Mouse (Mus musculus) MEL (cell line): ENCODE measurements around the gene Mrps18a. TPM values are rescaled to one million over a fixed set of nuclear protein-coding genes. Genes with fewer than 3 reads are reported as not detected.

Experiments used
- DNase-seq: peaks from one replicate; pipeline ENCODE4 v3.0.0; 2011; ENCODE audit warnings: low read depth, low spot score
- H3K27ac ChIP-seq: 2 replicates; pipeline ENCODE4 v1.5.1; 2012; ENCODE audit warnings: low read depth, mild to moderate bottlenecking, control low read depth, low read length, moderate library complexity; ENCODE audit not compliant: control insufficient read depth
- H3K27me3 ChIP-seq, 2 experiments: fragments of 150-350 bp in 1 of 2; sonication (generic) in 1 of 2; 2 replicates each; pipeline ENCODE4 v1.6.1; 2012; ENCODE audit warnings: low read length in 2 of 2, mild to moderate bottlenecking in 2 of 2, improper control_type of control experiment in 1 of 2, moderate library complexity in 1 of 2; ENCODE audit not compliant: insufficient read depth in 2 of 2, control insufficient read depth in 1 of 2
- H3K36me3 ChIP-seq, 2 experiments: 2 replicates each; pipeline ENCODE4 v1.6.1; 2012 to 2014; ENCODE audit warnings: low read length in 2 of 2, improper control_type of control experiment in 1 of 2, inconsistent platforms in 1 of 2, mild to moderate bottlenecking in 1 of 2; ENCODE audit not compliant: insufficient read depth in 2 of 2, control insufficient read depth in 1 of 2
- H3K4me1 ChIP-seq, 2 experiments: fragments of 150-350 bp in 1 of 2; sonication (generic) in 1 of 2; 2 replicates each; pipeline ENCODE4 v1.6.1; 2012; ENCODE audit warnings: low read length in 2 of 2, improper control_type of control experiment in 1 of 2, mild to moderate bottlenecking in 1 of 2; ENCODE audit not compliant: insufficient read depth in 2 of 2, control insufficient read depth in 1 of 2
- H3K4me3 ChIP-seq, 2 experiments: fragments of 150-350 bp in 1 of 2; sonication (generic) in 1 of 2; 2 replicates each; pipeline ENCODE4 v1.5.1; 2012; ENCODE audit warnings: low read depth in 2 of 2, low read length in 2 of 2, mild to moderate bottlenecking in 2 of 2, moderate library complexity in 2 of 2, control low read depth in 1 of 2, improper control_type of control experiment in 1 of 2; ENCODE audit not compliant: control insufficient read depth in 1 of 2, insufficient read depth in 1 of 2
- H3K79me2 ChIP-seq: 2 replicates; pipeline ENCODE4 v1.6.1; 2012; ENCODE audit warnings: mild to moderate bottlenecking, low read length, moderate library complexity; ENCODE audit not compliant: control insufficient read depth, poor library complexity, insufficient read depth
- H3K9ac ChIP-seq: 2 replicates; pipeline ENCODE4 v1.6.1; 2012; ENCODE audit warnings: low read depth, mild to moderate bottlenecking, control low read depth, low read length, moderate library complexity; ENCODE audit not compliant: control insufficient read depth, poor library complexity, severe bottlenecking
- H3K9me3 ChIP-seq: fragments of 150-350 bp; sonication (generic); replicated peaks from 2 replicates; pipeline ENCODE4 v1.6.1; 2012; ENCODE audit warnings: mild to moderate bottlenecking, low read length, improper control_type of control experiment, moderate library complexity; ENCODE audit not compliant: insufficient read depth
- BHLHE40 ChIP-seq: IDR thresholded peaks from 2 replicates; pipeline ENCODE4 v1.6.1; 2012; ENCODE audit warnings: low read depth, mild to moderate bottlenecking, inconsistent platforms, low read length, improper control_type of control experiment, borderline replicate concordance
- CHD1 ChIP-seq: IDR thresholded peaks from 2 replicates; pipeline ENCODE4 v1.6.1; 2012; ENCODE audit warnings: low read depth, mild to moderate bottlenecking, inconsistent platforms, low read length, improper control_type of control experiment
- ELF1 ChIP-seq: IDR thresholded peaks from 2 replicates; pipeline ENCODE4 v1.6.1; 2014; ENCODE audit warnings: low read depth, mild to moderate bottlenecking, inconsistent platforms, low read length, improper control_type of control experiment, moderate library complexity
- ETS1 ChIP-seq: IDR thresholded peaks from 2 replicates; pipeline ENCODE4 v1.6.1; 2012; ENCODE audit warnings: low read depth, mild to moderate bottlenecking, inconsistent platforms, low read length, improper control_type of control experiment, moderate library complexity
- GABPA ChIP-seq: IDR thresholded peaks from 2 replicates; pipeline ENCODE4 v1.6.1; 2012; ENCODE audit warnings: low read depth, mild to moderate bottlenecking, inconsistent platforms, low read length, improper control_type of control experiment, moderate library complexity
- HCFC1 ChIP-seq: IDR thresholded peaks from 2 replicates; pipeline ENCODE4 v1.6.1; 2012; ENCODE audit warnings: low read depth, mild to moderate bottlenecking, inconsistent platforms, low read length, improper control_type of control experiment, moderate library complexity
- MAX ChIP-seq: IDR thresholded peaks from 2 replicates; pipeline ENCODE4 v1.6.1; 2011; ENCODE audit warnings: low read length, improper control_type of control experiment
- POLR2A ChIP-seq, 2 experiments: IDR thresholded peaks; 2 replicates each; pipeline ENCODE4 v1.6.1; 2011 to 2012; ENCODE audit warnings: low read length in 2 of 2, mild to moderate bottlenecking in 2 of 2, control low read depth in 1 of 2, improper control_type of control experiment in 1 of 2, low read depth in 1 of 2, moderate library complexity in 1 of 2; ENCODE audit not compliant: control insufficient read depth in 1 of 2, insufficient read depth in 1 of 2, poor library complexity in 1 of 2
- POLR2AphosphoS2 ChIP-seq: IDR thresholded peaks from 2 replicates; pipeline ENCODE4 v1.6.1; 2011; ENCODE audit warnings: low read length, improper control_type of control experiment
- SMC3 ChIP-seq: IDR thresholded peaks from 2 replicates; pipeline ENCODE4 v1.6.1; 2011; ENCODE audit warnings: low read depth, low read length, improper control_type of control experiment
- TAL1 ChIP-seq: IDR thresholded peaks from 2 replicates; pipeline ENCODE4 v1.6.1; 2012; ENCODE audit warnings: mild to moderate bottlenecking, inconsistent platforms, low read length, moderate library complexity, mixed read lengths
- TBP ChIP-seq: IDR thresholded peaks from 2 replicates; pipeline ENCODE4 v1.8.0; 2011; ENCODE audit warnings: low read depth, low read length, improper control_type of control experiment
- TCF12 ChIP-seq: IDR thresholded peaks from 2 replicates; pipeline ENCODE4 v1.6.1; 2014; ENCODE audit warnings: low read depth, mild to moderate bottlenecking, inconsistent platforms, low read length, improper control_type of control experiment, moderate library complexity
- UBTF ChIP-seq: IDR thresholded peaks from 2 replicates; pipeline ENCODE4 v1.6.1; 2012; ENCODE audit warnings: low read depth, mild to moderate bottlenecking, inconsistent platforms, low read length, improper control_type of control experiment, moderate library complexity, borderline replicate concordance; ENCODE audit not compliant: insufficient read depth
- USF2 ChIP-seq, 2 experiments: IDR thresholded peaks; 2 replicates each; pipeline ENCODE4 v1.6.1; 2011 to 2012; ENCODE audit warnings: improper control_type of control experiment in 2 of 2, low read length in 2 of 2, borderline replicate concordance in 1 of 2, inconsistent platforms in 1 of 2, low read depth in 1 of 2, mild to moderate bottlenecking in 1 of 2; ENCODE audit not compliant: insufficient read depth in 1 of 2
- ZKSCAN1 ChIP-seq: IDR thresholded peaks from 2 replicates; pipeline ENCODE4 v1.6.1; 2012; ENCODE audit warnings: low read depth, mild to moderate bottlenecking, inconsistent platforms, low read length, improper control_type of control experiment, moderate library complexity
- polyA plus RNA-seq, 2 experiments: library from polyadenylated mRNA; stranded (reverse) in 1 of 2; unstranded in 1 of 2; fragments of >175 nt in 1 of 2; fragments of >200 nt in 1 of 2; gene quantifications; 2 replicates each; pipeline versions ENCODE4 v1.2.1 to v1.2.4; 2012; ENCODE audit warnings: low replicate concordance in 2 of 2, low read depth in 1 of 2; ENCODE audit not compliant: insufficient read length in 2 of 2, insufficient read depth in 1 of 2, missing spikeins in 1 of 2
- total RNA-seq: library from RNA; depleted of rRNA; stranded (reverse); fragments of 300-350 nt; gene quantifications from 2 replicates; pipeline ENCODE4 v1.2.3, GENCODE M21; 2012

Gene Mrps18a
- total and polyA plus RNA-seq, 3 experiments, result 159 to 181 TPM; not detected in 1

GRCm38 (mm10) chr17:46127814-46128493, 17.2 kb downstream of the Mrps18a start:
- TF ChIP-seq ELF1, result no peak
- no peak for TF ChIP-seq BHLHE40
- TF ChIP-seq UBTF, result no peak
- TF ChIP-seq TBP, result no peak
- no peak for TF ChIP-seq TCF12
- TF ChIP-seq POLR2A (IDR thresholded peaks at IDR 0.05; ENCODE audit: control insufficient read depth in 1 of 2, insufficient read depth in 1 of 2, low read depth in 1 of 2, low read length in 2 of 2, poor library complexity in 1 of 2), result no peak
- no peak for TF ChIP-seq MAX
- TF ChIP-seq USF2 (IDR thresholded peaks at IDR 0.05; ENCODE audit: borderline replicate concordance in 1 of 2, insufficient read depth in 1 of 2, low read depth in 1 of 2, low read length in 2 of 2), result no peak
- TF ChIP-seq TAL1, result no peak
- no peak for TF ChIP-seq HCFC1
- TF ChIP-seq ZKSCAN1, result no peak
- H3K27ac ChIP-seq, result no peak overlapping the region
- H3K36me3 ChIP-seq, result peaks cover 0 to 6% of the 10 kb centered on the region in 2 experiments; a peak in 3 of 4 replicates

GRCm38 (mm10) chr17:46129741-46130498, 19.1 kb downstream of the Mrps18a start:
- no peak overlapping the region for H3K27ac ChIP-seq
- H3K9ac ChIP-seq, result no peak overlapping the region
- no peaks in the 10 kb centered on the region for H3K79me2 ChIP-seq
- DNase-seq, result no peak
- TF ChIP-seq USF2 (IDR thresholded peaks at IDR 0.05; ENCODE audit: borderline replicate concordance in 1 of 2, insufficient read depth in 1 of 2, low read depth in 1 of 2, low read length in 2 of 2) (no peak), GABPA (no peak), CHD1 (no peak), POLR2AphosphoS2 (0 out of 2 replicates have a peak, but pooled peaks have one; percentile 8), HCFC1 (no peak), ELF1 (no peak), SMC3 (no peak), ETS1 (no peak)
- peaks cover 2 to 13% of the 10 kb centered on the region in 2 experiments; a peak in 3 of 4 replicates for H3K4me1 ChIP-seq
- no peak overlapping the region for H3K4me3 ChIP-seq
- no peaks in the 10 kb centered on the region for H3K27me3 ChIP-seq
- H3K9me3 ChIP-seq, result no peaks in the 10 kb centered on the region
- peaks cover 0 to 6% of the 10 kb centered on the region in 2 experiments; a peak in 3 of 4 replicates for H3K36me3 ChIP-seq

More at GRCm38 (mm10) chr17:46127814-46128493, 17.2 kb downstream of the Mrps18a start:
- Histone ChIP-seq H3K4me3 (no peak overlapping the region), H3K4me1 (peaks cover 2 to 10% of the 10 kb centered on the region in 2 experiments; a peak in 3 of 4 replicates), H3K27me3 (no peaks in the 10 kb centered on the region), H3K9me3 (no peaks in the 10 kb centered on the region), H3K79me2 (no peaks in the 10 kb centered on the region), H3K9ac (no peak overlapping the region)
- DNase-seq, result no peak
